Mouse (Mus musculus) megakaryocyte, embryonic 14.5 days (primary cell): ENCODE data around the gene Xbp1.

Source experiments
- FLI1 ChIP-seq: IDR thresholded peaks from 2 replicates; pipeline ENCODE4 v1.6.1; 2012; ENCODE audit warnings: low read length, inconsistent platforms, mixed read lengths
- GATA1 ChIP-seq: IDR thresholded peaks from 3 replicates; pipeline ENCODE4 v1.6.1; 2012; ENCODE audit warnings: mixed read lengths, low read length, inconsistent platforms, borderline replicate concordance

DNA sequence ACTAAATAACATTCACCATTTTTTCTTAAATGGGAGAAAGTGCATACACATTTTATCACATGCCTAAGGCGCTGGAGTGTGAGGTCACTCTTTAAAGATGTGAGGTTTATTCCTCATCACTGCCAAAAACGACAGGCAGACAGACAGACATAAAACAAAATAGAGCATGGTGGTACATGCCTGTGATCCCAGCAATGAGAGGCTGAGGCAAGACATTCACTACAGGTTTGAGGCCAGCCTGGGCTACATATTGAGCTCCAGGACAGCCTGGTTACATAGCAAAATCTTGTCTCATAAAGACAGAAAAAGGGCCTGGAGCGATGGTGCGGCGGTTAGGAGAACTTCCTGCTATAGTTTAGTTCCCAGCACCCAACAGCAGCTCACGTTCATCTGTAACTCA is 5.3 kb upstream of the Xbp1 start:
- TF ChIP-seq GATA1: no peak
- TF ChIP-seq FLI1: no peak
